29 mouse cellular contexts compared by ENCODE assay signal in genomic region chr14:111074517-111074916, GRCm38 (mm10).
"Had no signal": no experiment of that assay in that cellular context is flagged by ENCODE, and none has a peak within 500 bp of the region (broad histone marks: within the 10 kb centered on the region; RNA-seq: fewer than 3 reads in every experiment).

No protein-coding gene starts in this region.

- H3K9ac ChIP-seq: embryonic facial prominence, embryonic 12.5 days; embryonic facial prominence, embryonic 13.5 days; embryonic facial prominence, embryonic 15.5 days; forebrain, embryonic 12.5 days; forebrain, embryonic 13.5 days; forebrain, embryonic 15.5 days; forebrain, postnatal 0 days had no signal

- H3K27me3 ChIP-seq: embryonic facial prominence, embryonic 12.5 days; embryonic facial prominence, embryonic 13.5 days; embryonic facial prominence, embryonic 15.5 days; forebrain, embryonic 12.5 days; forebrain, embryonic 13.5 days; forebrain, embryonic 15.5 days had no signal

- H3K4me1 ChIP-seq: embryonic facial prominence, embryonic 10.5 days; embryonic facial prominence, embryonic 12.5 days; embryonic facial prominence, embryonic 13.5 days; embryonic facial prominence, embryonic 15.5 days; forebrain, embryonic 10.5 days; forebrain, embryonic 12.5 days; forebrain, embryonic 15.5 days had no signal

- DNase-seq: cerebellum, adult 2 months; cerebellum, adult 8-10 months; cerebellum, adult 9-10 months; cerebellum, adult 9-11 months; cerebellum, postnatal 10 days; cerebellum, postnatal 14 days; cerebellum, postnatal 25 days; cerebellum, postnatal 36 days; embryo, embryonic 11 days; forebrain, postnatal 0 days; gastrocnemius, adult 2 months; gastrocnemius, postnatal 10 days; gastrocnemius, postnatal 14 days; gastrocnemius, postnatal 25 days; gastrocnemius, postnatal 36 days; heart, adult 11 months; heart, adult 18-20 months; heart, adult 2 months had no signal

- H3K9me3 ChIP-seq: embryonic facial prominence, embryonic 10.5 days; embryonic facial prominence, embryonic 12.5 days; embryonic facial prominence, embryonic 13.5 days; embryonic facial prominence, embryonic 15.5 days; forebrain, embryonic 10.5 days; forebrain, embryonic 12.5 days; forebrain, embryonic 13.5 days; forebrain, embryonic 15.5 days had no signal

- H3K4me2 ChIP-seq: embryonic facial prominence, embryonic 12.5 days; embryonic facial prominence, embryonic 13.5 days; embryonic facial prominence, embryonic 15.5 days; forebrain, embryonic 12.5 days; forebrain, embryonic 13.5 days; forebrain, embryonic 15.5 days had no signal

- H3K27ac ChIP-seq: embryonic facial prominence, embryonic 10.5 days; embryonic facial prominence, embryonic 12.5 days; embryonic facial prominence, embryonic 13.5 days; embryonic facial prominence, embryonic 15.5 days; forebrain, embryonic 10.5 days; forebrain, embryonic 12.5 days; forebrain, embryonic 13.5 days; forebrain, embryonic 15.5 days; gastrocnemius, adult 2 months; heart, adult 2 months had no signal

- H3K36me3 ChIP-seq: embryonic facial prominence, embryonic 10.5 days; embryonic facial prominence, embryonic 12.5 days; embryonic facial prominence, embryonic 13.5 days; embryonic facial prominence, embryonic 15.5 days; forebrain, embryonic 10.5 days; forebrain, embryonic 12.5 days; forebrain, embryonic 15.5 days had no signal

- ATAC-seq: forebrain, embryonic 13.5 days; forebrain, embryonic 14.5 days; forebrain, embryonic 15.5 days; forebrain, embryonic 16.5 days; forebrain, postnatal 0 days had no signal

- H3K4me3 ChIP-seq: embryonic facial prominence, embryonic 10.5 days; embryonic facial prominence, embryonic 12.5 days; embryonic facial prominence, embryonic 13.5 days; embryonic facial prominence, embryonic 15.5 days; erythroblast, embryonic 14.5 days; forebrain, embryonic 10.5 days; forebrain, embryonic 12.5 days; forebrain, embryonic 13.5 days; forebrain, embryonic 15.5 days; gastrocnemius, adult 2 months; heart, adult 2 months had no signal
